Mouse (Mus musculus) ES-E14 (cell line): ENCODE measurements at regions not wholly inside any gene's neighbourhood (a gene's known extent, or its start where the extent isn't known, plus 50 kb on each side); places are given as distances from the start of the nearest gene placed in this dataset.

Experiments used
- DNase-seq: peaks from one replicate; pipeline ENCODE4 v3.0.0-alpha.2; 2013; ENCODE audit warnings: low read depth, low spot score
- H3K27ac ChIP-seq: 2 replicates; pipeline ENCODE4 v1.5.1; 2012; ENCODE audit warnings: low read depth, mild to moderate bottlenecking, low read length, moderate library complexity, mixed read lengths; ENCODE audit not compliant: poor library complexity, insufficient read depth, severe bottlenecking
- H3K36me3 ChIP-seq: 2 replicates; pipeline ENCODE4 v1.6.1; 2012; ENCODE audit warnings: mild to moderate bottlenecking, low read length, moderate library complexity, mixed read lengths; ENCODE audit not compliant: control insufficient read depth, poor library complexity, insufficient read depth, severe bottlenecking
- H3K4me1 ChIP-seq, 2 experiments: fragments of 150-350 bp in 1 of 2; sonication (generic) in 1 of 2; 2 replicates each; pipeline ENCODE4 v1.6.1; 2012; ENCODE audit warnings: low read length in 2 of 2, mild to moderate bottlenecking in 1 of 2, mixed read lengths in 1 of 2; ENCODE audit not compliant: control insufficient read depth in 2 of 2, insufficient read depth in 2 of 2, poor library complexity in 1 of 2
- H3K4me3 ChIP-seq, 2 experiments: fragments of 150-350 bp in 1 of 2; sonication (generic) in 1 of 2; 2 replicates each; pipeline ENCODE4 v1.5.1; 2012; ENCODE audit warnings: low read length in 2 of 2, low read depth in 1 of 2, mild to moderate bottlenecking in 1 of 2, mixed read lengths in 1 of 2; ENCODE audit not compliant: insufficient read depth in 1 of 2, poor library complexity in 1 of 2, severe bottlenecking in 1 of 2
- H3K9ac ChIP-seq: 2 replicates; pipeline ENCODE4 v1.6.1; 2012; ENCODE audit warnings: low read depth, mild to moderate bottlenecking, low read length, mixed read lengths; ENCODE audit not compliant: poor library complexity, insufficient read depth, severe bottlenecking
- H3K9me3 ChIP-seq: fragments of 150-350 bp; sonication (generic); 2 replicates; pipeline ENCODE4 v1.6.1; 2012; ENCODE audit warnings: low read depth, mild to moderate bottlenecking, low read length; ENCODE audit not compliant: control insufficient read depth, insufficient read depth
- CHD2 ChIP-seq: IDR thresholded peaks from 2 replicates; pipeline ENCODE4 v1.6.1; 2014; ENCODE audit warnings: mild to moderate bottlenecking, low read depth, low read length, inconsistent platforms
- HCFC1 ChIP-seq: IDR thresholded peaks from 2 replicates; pipeline ENCODE4 v1.6.1; 2012; ENCODE audit warnings: low read length, inconsistent platforms, borderline replicate concordance; ENCODE audit not compliant: insufficient read depth
- MAFK ChIP-seq: IDR thresholded peaks from 2 replicates; pipeline ENCODE4 v1.6.1; 2014; ENCODE audit warnings: mild to moderate bottlenecking, low read depth, low read length, inconsistent platforms; ENCODE audit not compliant: insufficient read depth
- ZC3H11A ChIP-seq: IDR thresholded peaks from 2 replicates; pipeline ENCODE4 v1.6.1; 2012; ENCODE audit warnings: low read depth, mild to moderate bottlenecking, inconsistent platforms, low read length, borderline replicate concordance
- ZNF384 ChIP-seq: IDR thresholded peaks from 2 replicates; pipeline ENCODE4 v1.6.1; 2012; ENCODE audit warnings: low read depth, low read length, inconsistent platforms
- in situ Hi-C, 2 experiments: fragments of 600-800 bp; cut with MboI; formaldehyde crosslinking; loops; one replicate each; pipeline ENCODE4 v1.15.1; 2025; ENCODE audit warnings: low sequenced_read_pairs in 2 of 2, inconsistent platforms in 1 of 2; ENCODE audit not compliant: unreplicated experiment in 2 of 2

- in situ Hi-C loops = no loop called here
- Histone ChIP-seq H3K36me3 (no peaks in the 10 kb centered on the region), H3K9me3 (no peaks in the 10 kb centered on the region), H3K4me1 (no peaks in the 10 kb centered on the region), H3K27ac (no peak overlapping the region), H3K9ac (no peak overlapping the region), H3K4me3 (no peak overlapping the region)
- DNase-seq = no peak
- TF ChIP-seq MAFK (no peak), CHD2 (no peak), ZC3H11A (no peak), HCFC1 (no peak), ZNF384 (no peak)
These were observed 375.9 kb downstream of the Med10 start for GRCm38 (mm10) chr13:70178073-70178491.

GRCm38 (mm10) chr13:70190978-70191377 lies 388.8 kb downstream of the Med10 start:
- Histone ChIP-seq H3K36me3 (no peaks in the 10 kb centered on the region), H3K4me3 (no peak overlapping the region), H3K27ac (no peak overlapping the region), H3K9me3 (no peaks in the 10 kb centered on the region), H3K9ac (no peak overlapping the region), H3K4me1 (no peaks in the 10 kb centered on the region)
- in situ Hi-C loops = no loop called here
- no peak for DNase-seq
- TF ChIP-seq HCFC1 (no peak), CHD2 (no peak), MAFK (no peak), ZNF384 (no peak), ZC3H11A (no peak)

- no peaks in the 10 kb centered on the region for H3K36me3 ChIP-seq
- H3K27ac ChIP-seq = no peak overlapping the region
- H3K4me3 ChIP-seq = no peak overlapping the region
- no peak for TF ChIP-seq ZC3H11A
- no peak for TF ChIP-seq ZNF384
- no peak for TF ChIP-seq CHD2
- no peak for TF ChIP-seq MAFK
- no peak overlapping the region for H3K9ac ChIP-seq
- H3K9me3 ChIP-seq = no peaks in the 10 kb centered on the region
- H3K4me1 ChIP-seq = no peaks in the 10 kb centered on the region
- no peak for DNase-seq
- in situ Hi-C loops = no loop called here
These were observed 390.2 kb downstream of the Med10 start for GRCm38 (mm10) chr13:70192101-70193025.

GRCm38 (mm10) chr13:70193270-70193669 lies 391.1 kb downstream of the Med10 start:
- no peak for DNase-seq
- in situ Hi-C loops = no loop called here
- Histone ChIP-seq H3K27ac (no peak overlapping the region), H3K9ac (no peak overlapping the region), H3K36me3 (no peaks in the 10 kb centered on the region), H3K4me1 (no peaks in the 10 kb centered on the region), H3K4me3 (no peak overlapping the region), H3K9me3 (no peaks in the 10 kb centered on the region)
- TF ChIP-seq HCFC1 (no peak), MAFK (no peak), ZC3H11A (no peak), CHD2 (no peak), ZNF384 (no peak)
